Mouse (Mus musculus) T-helper 2 cell (primary cell): Measurements from ENCODE around the gene BC035044.

Experiments
- in situ Hi-C: fragments of 300-600 bp; cut with MboI, MseI; formaldehyde crosslinking; loops from one replicate; pipeline ENCODE4 v1.15.1; 2025; ENCODE audit warnings: high pct_unique_total_duplicates

BC035044 gene

DNA sequence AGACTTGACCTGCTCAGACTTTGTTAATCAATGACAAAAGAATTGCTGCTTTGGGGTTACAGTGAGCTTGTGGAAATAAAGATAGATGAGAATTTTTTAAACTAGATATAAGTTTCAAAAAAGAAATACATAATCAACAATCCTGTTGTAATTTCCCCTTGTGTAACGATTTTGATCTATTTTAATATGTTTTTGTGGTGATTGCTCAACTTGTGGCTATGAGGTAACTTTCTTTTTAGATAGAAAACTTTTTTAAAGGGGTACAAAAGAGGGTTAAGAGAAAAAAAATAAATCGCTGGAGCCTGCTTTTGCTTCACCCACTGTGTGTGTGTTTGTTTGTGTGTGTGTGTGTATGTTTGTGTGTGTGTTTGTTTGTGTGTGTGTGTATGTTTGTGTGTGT lies 39.8 kb downstream of the BC035044 start:
- in situ Hi-C loops: loop anchor here (5.0 to 25.0 kb wide), 5 partner anchors 136 to 511 kb away; no protein-coding TSS in a partner anchor

DNA sequence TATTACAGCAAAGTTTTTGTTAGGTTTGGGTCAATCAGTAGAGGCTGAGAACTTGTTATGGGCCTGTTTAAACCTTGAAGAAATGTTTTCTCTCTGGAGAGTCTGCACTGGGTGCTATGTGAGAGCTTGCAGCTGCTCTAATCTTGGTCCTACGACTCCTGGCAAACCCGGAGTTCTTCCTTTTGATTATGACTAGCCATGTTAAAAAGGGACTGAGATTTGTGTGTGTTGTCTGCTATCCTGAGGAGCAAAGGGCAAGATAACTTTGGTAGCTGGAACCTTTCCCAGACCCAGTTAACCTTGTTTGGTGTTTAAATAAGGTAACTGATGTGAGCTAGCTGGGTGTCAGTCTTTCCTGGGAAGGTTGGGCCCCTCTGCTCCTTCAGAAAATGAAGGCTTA lies 40.3 kb downstream of the BC035044 start:
- in situ Hi-C loops: loop anchor here (5.0 to 25.0 kb wide), 5 partner anchors 137 to 512 kb away; no protein-coding TSS in a partner anchor

DNA sequence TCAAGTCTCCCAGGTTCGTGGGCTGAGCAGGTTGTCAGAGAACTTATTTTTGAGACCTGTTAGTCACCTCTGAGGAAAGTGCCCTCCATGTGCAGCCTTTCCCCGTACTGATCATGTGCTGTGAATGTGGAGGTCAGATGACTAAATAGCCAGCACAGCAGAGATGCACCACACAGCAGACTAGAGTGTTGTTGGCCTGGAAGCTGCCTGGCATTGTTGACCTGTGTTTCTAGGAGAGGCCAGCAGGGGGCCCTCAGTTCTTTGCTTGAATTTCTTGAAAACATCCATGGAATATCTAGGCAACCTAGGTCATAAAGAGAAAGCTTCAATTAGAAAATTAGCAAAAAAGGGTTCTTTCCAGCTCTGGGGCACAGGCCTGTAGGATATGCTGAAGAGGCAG lies 41.0 kb downstream of the BC035044 start:
- in situ Hi-C loops: loop anchor here (5.0 to 25.0 kb wide), 5 partner anchors 137 to 512 kb away; no protein-coding TSS in a partner anchor

DNA sequence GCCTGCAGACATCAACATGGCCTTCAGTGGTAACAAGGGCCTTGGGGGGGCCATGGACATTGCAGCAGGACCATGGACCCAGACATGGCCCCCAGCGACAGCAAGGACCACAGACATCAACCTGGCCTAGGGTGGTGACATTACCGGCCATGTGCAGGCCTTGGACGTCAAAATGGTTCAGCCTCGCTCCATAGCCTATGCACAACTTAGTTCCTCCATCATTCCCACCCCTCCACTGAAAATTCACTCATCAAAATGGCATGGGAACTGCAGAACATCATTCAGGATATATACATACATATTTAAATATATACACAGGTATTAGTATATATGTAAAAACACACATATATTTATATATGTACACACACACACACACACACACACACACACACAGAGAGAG lies 43.5 kb downstream of the BC035044 start:
- in situ Hi-C loops: no loop called here

DNA sequence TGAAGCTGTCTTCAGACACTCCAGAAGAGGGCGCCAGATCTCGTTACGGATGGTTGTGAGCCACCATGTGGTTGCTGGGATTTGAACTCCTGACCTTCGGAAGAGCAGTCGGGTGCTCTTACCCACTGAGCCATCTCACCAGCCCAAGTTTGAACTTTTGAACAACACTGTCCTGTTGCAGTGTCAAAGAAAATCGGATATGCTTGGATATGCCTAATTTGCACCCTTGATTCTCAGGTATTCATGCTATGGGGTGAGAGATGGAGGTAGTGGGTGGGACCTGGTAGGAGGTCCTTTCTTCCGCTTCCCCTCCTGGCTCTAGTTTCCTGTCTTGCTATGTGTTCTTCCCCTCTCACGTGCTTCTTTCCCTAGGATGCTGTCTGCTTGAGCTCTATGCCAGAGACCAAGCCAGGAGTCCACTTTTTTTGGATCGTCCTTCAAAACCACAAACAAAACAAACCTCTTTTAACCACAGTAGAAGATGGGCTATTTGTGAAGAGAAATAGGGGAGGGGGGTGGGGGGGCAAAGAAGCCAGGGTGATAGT lies 44.9 kb downstream of the BC035044 start:
- in situ Hi-C loops: no loop called here

DNA sequence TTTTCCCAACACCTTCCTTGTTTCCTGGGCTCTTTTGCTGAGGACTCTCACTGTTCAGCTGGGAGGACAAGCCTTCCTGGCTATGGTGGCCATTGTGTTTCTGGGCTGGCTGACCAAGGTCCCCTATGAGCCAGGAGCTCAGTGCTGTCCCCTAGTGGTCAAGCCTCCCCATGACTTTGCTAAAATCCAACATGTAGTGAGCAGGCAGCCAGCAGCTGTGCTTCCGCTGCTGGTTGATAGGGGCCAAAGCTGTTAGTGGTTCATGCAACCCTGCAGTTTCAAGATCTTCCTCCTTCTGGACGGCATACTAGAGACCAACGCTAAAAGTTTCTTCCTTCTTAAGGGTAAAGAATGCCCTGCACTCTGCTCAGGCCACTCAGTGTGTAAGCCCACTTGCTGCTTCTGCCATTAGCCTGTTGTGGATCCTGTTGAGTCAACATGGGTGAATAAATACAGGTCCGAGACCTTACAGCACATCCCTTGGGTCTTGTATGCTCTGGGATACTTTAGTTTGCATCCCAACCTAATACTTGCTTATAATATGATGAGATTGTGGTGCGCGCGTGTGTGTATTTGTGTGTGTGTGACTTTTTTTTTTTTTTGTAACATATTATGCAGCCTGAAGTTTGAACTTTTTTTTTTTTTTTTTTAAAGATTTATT lies 45.5 kb downstream of the BC035044 start:
- in situ Hi-C loops: no loop called here

DNA sequence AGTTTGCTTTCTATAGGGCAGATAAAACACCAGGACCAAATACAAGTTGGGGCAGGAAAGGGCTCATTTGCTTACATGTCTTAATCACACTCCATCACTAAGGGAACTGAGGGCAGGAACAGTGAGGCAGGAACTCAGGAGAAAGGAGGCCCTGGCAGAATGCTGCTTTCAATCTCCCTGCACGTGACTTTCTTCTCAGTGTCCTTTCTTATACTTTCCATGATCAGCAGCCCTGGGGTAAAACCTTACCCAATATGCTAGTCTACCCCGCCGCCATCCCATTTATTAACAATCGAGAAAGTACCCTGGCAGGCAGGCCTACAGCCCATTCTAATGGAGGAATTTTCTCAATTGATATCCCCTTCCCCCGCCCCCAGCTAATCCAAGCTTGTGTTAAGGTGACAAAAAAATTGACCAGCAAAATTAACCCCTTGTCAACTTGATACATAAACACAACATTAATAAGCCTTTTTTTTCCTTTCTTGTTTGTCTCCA lies 46.3 kb downstream of the BC035044 start:
- in situ Hi-C loops: loop anchor here (5.0 kb wide), 2 partner anchors 47 to 82 kb away; no protein-coding TSS in a partner anchor

DNA sequence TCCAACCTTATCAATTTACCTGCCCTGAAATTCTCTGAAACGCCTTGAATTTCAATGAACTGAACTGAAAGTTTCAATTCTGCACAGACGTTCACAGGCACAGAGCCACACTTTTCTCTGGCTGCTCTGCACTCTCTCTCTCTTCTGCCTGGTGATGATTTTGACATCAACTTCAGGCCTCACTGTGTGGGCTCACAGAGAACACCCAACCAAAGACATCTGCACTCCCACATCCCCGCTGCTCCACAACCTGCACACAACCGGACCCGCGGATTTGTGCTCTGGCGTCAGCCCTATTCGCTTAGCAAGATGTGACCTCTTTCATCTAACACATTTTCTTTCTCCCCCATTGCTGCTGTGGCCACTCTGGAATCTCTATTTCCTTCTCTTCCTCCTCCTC lies 46.8 kb downstream of the BC035044 start:
- in situ Hi-C loops: loop anchor here (5.0 kb wide), 2 partner anchors 47 to 82 kb away; no protein-coding TSS in a partner anchor

DNA sequence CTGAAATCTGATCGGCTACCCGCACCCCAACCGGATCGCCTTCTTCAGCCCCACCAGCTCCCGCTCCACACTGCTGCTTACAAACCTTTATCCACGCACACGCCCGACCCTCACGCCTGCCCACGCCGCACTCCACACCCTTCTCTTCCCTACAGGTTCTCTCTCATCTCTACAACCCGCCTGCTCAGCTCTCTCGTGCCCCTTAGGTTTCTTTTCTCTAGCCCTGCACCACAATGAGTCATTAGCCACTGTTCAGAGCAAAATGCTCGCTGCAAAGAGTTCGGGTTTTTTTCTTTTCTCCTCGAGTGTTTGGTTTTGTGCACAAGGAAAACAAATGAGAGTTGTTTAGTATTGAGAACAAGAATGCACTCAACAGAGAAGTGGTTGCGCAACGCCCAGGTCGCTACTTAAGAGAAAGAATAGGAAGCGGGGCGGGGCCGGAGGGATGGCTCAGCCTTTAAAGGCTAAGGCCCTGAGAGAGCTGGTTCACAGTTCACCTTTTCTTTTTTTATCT lies 47.4 kb downstream of the BC035044 start:
- in situ Hi-C loops: loop anchor here (5.0 kb wide), 2 partner anchors 46 to 81 kb away; no protein-coding TSS in a partner anchor

DNA sequence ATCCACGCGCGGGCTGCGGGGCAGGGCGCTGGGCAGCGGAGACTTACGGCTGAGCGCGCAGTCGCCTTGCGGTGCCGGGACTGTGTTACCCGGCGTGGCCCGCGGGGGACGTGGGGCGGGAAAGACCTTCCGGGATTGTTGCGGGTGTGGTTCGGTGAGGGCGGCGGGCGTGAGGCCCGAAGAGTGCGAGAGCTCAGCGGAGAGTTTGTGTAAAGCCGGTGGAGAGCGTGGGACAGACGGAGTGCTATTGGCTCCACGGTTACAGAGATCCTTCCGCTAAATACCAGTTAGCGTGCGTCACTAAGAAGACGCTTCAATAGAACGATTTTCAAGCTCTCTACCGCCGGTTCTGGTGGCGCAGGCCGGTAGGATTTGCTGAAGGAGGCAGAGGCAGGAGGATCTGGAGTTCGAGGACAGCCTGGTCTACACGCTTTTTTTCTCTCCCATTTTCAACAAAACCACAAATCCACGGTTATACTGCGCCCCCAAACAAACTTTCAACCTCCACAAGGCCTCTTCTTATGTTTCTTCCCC lies 47.9 kb downstream of the BC035044 start:
- in situ Hi-C loops: loop anchor here (5.0 kb wide), 2 partner anchors 46 to 81 kb away; no protein-coding TSS in a partner anchor

DNA sequence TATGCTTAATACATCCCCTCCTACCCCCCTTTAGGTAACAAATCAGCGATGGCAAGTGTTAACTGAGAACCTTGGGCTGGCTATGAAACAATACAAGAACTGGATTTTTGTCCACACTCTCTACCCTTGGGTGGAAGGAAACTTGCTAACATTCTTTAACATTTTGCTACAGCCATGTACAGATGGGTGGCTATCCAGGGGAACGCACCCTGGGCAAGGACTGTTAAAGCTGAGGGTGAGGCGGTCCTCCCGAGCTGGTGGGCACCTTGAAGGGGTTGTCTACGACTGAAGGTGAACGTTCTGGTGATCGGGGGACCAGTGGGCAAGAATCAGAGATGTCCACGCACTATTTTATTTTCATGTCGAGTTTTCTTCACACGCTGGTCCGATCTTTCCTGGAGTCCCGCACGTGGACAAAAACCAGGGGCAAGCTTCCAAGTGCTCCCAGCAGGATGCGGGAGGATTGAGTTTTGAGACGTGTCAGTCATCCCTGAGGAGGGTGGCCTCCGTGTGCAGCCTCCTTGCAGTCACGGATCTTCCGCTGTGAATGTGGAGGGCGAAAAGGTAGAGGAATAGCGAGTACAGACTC lies 48.5 kb downstream of the BC035044 start:
- in situ Hi-C loops: loop anchor here (5.0 kb wide), 2 partner anchors 45 to 80 kb away; no protein-coding TSS in a partner anchor

DNA sequence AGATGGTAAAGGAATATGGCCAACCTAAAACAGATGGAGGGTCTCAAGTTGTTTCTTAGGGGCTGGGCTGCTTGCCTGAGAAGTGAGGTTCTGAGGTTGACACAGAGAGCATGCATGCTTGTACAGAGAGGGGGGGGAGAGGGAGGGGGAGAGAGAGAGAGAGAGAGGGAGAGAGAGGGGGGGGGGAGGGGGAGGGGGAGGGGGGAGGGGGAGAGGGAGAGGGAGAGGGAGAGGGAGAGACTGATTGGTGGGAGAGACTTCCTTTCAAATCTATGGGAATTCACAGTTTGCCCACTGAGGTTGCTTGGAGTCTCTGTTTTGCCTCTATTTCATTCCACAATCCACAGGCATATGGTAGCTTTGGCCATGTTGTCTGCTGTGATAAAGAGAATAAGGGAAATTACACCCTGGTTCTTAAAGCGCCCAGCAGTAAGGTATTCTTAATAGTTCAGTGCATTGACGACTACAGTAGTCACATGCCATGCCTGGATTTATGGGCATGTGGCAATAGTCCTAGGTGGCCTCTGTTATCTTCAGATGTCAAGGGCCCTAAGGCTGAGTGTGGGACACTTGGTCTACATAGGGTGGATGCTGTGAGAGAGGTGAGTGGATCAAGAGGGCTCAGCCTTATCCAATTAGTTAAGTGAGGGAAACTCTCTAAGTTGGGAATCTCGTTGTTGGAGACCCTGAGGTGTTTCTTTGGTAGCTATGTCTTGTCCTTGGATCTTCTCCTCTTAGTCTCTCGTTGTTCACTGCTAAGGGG lies 49.4 kb downstream of the BC035044 start:
- in situ Hi-C loops: loop anchor here (5.0 kb wide), 2 partner anchors 44 to 79 kb away; no protein-coding TSS in a partner anchor

DNA sequence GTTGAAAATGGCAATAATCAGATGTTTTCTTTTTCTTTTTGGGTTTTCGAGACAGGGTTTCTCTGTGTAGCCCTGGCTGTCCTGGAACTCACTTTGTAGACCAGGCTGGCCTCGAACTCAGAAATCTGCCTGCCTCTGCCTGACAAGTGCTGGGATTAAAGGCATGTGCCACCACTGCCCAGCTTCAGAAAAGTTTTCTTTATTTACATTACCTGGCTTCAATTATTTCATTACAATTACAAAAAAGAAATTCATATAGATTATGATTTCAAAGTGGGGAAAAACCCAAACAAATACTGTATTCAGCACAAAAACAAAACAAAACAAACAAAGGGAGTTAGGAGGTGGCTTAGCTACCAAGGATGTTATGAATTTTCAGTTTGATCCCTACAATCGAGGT lies 50.3 kb downstream of the BC035044 start:
- in situ Hi-C loops: loop anchor here (5.0 kb wide), 2 partner anchors 43 to 78 kb away; no protein-coding TSS in a partner anchor

DNA sequence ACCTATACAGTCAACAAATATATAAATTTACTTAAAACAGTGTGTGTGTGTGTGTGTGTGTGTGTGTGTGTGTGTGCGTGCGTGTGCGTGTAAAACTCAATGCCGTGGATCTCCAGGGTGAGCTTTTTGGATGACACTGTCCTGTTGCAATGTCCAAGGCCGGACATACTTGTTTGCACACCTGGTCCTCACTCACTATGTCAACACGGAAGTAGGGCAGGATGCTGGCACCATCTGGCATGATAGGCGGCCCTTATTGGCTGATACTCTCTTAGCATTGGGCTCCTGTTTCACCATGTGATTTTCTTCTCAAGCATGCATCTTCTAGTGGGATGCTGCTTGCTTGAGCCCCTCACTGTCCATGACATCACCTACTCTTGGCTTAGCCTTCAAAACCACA lies 51.0 kb downstream of the BC035044 start:
- in situ Hi-C loops: loop anchor here (5.0 kb wide), 2 partner anchors 43 to 78 kb away; no protein-coding TSS in a partner anchor

DNA sequence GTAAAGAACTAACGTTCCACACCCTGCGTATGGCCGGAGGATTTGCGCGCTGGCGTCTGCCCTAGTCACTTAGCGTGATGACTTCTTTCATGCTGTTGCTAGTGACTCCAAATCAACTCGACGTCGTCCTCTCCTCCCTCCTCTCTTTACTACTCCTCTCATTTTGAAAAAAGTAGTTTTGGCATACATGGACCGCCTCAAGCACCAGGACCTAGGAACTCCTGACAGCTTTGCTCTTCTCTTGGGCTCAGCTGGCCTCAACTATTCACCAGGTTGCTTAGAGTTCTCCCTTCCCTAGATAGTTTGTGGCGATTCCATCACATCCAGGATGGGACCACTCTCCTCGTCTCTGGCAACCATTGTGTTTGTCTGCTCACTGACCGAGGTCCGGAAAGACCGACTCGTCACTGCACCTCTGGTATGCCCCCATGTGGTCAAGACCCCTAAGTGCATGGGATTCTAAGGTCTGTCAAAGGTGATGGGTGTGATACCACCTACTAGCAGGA lies 51.6 kb downstream of the BC035044 start:
- in situ Hi-C loops: no loop called here

DNA sequence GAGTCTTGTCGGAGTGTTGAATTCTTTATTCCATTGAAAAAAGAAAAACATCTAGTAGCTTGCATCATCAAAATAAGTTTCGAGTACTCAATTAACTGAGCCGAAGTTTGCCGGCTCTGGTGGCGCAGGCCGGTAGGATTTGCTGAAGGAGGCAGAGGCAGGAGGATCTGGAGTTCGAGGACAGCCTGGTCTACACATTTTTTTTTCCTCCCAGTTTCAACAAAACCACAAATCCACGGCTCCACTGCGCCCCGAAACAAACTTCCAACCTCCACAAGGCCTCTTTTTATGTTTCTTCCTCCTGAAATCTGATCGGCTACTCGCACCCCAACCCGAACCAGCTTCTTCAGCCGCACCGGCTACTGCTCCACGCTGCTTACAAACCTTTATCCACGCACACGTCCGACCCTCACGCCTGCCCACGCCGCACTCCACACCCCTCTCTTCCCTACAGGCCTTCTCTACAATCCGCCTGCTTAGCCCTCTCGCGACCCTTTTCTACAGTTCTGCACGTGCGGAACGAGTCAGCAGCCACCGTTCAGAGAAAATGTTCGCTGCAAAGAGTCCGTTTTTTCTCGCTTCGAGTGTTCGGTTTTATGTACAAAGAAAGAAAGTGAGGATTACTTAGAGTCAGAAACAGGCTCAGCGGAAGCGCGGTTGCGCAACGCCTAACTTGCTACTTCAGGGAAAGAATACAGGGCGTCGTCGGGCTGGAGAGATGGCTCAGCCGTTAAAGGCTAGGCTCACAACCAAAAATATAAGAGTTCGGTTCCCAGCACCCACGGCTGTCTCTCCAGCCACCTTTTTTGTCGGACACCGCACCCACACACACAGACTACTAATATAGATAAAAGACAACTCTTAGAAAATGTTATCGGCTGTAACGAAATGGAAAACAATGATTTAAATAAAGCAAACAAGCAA lies 52.3 kb downstream of the BC035044 start:
- in situ Hi-C loops: no loop called here

DNA sequence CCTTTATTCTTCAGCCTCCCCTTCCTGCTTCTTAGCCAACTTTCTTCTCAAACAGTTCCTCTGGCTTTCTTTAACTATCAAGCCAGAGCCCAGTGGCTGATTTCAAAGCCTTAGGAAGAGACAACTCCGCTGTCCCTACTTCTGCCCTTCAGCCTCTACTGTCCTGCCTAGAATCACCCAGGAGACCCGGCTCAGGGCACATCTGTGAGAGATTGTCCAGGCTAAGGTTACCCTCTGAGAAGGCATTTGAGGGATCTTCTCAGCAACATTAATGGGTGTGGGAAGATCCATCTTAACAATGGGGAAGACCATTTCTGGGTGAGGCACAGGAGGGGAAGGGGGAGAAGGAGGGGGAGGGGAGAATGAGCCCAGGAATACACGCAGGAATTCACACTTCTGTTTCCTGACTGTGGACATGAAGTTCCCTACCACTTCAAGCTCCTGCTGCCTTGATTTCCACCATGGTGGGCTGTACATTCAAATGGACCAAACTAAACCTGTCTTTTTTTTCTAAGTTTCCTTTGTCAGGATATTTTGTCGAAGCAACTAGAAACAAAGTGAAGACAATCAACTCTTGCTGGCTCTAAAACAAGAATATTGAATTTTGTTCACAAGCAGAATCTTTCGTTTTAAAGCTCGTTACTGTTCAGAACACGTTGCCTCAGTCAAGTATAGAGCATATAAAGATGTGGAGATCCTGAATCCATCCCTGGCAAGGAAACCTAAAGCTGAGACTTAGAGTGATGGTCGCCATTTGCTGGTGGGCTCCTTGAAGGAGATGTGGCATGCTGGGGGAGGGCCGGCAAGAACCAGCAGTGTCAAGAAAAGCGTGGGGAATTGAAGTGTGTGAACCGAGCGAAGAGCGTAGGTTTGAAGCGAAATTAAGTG lies 53.2 kb downstream of the BC035044 start:
- in situ Hi-C loops: no loop called here

DNA sequence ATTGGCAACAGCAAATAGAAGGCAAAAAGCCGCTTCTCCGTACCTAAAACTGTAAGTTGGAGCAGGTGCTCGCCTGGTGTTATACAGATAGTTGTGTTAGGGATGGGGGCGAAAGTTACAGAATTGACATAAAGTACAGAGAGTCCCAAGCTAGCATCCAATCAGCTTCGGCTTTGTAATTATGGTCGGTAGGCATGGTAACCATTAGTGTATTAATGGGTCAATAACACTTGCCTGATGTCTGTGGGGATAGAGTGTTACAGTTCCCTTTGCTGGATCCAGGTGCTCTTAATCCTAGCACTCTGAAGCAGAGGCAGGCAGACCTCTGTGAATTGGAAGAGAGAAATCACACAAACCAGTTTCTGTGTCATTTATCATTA lies 54.0 kb downstream of the BC035044 start:
- in situ Hi-C loops: no loop called here
